Mouse (Mus musculus) lung, postnatal 0 days (tissue): Measurements from ENCODE around the gene Antxr1. TPM values are rescaled to one million over a fixed set of nuclear protein-coding genes. Genes with fewer than 3 reads are reported as not detected.
A peak's percentile ranks its signal among the peaks of the same experiment; 100 is the strongest.
"Not testable (repeated sequence)": the region's sequence is repeated elsewhere in the genome, so short reads cannot be mapped to it uniquely, and the experiment has no call there.

ENCODE experiments used
- ATAC-seq: fragments of 200-750 bp; cut with Nextera tagmentation; 2 replicates; pipeline ENCODE4 v1.8.0; 2017; ENCODE audit warnings: moderate library complexity
- DNase-seq: peaks from one replicate; pipeline ENCODE4 v3.0.0-alpha.2; 2016; ENCODE audit warnings: low spot score
- H3K27ac ChIP-seq: fragments of 300-500 bp; sonication (generic); 2 replicates; pipeline ENCODE4 v1.5.1; 2014; ENCODE audit warnings: antibody characterized with exemption, mild to moderate bottlenecking, low read length, mixed read lengths
- H3K27me3 ChIP-seq: fragments of 300-500 bp; sonication (generic); replicated peaks from 2 replicates; pipeline ENCODE4 v1.6.1; 2014; ENCODE audit warnings: low read length, mixed read lengths; ENCODE audit not compliant: insufficient read depth
- H3K36me3 ChIP-seq: fragments of 300-500 bp; sonication (generic); 2 replicates; pipeline ENCODE4 v1.6.1; 2014; ENCODE audit warnings: low read length, mixed read lengths; ENCODE audit not compliant: insufficient read depth
- H3K4me1 ChIP-seq: fragments of 300-500 bp; sonication (generic); 2 replicates; pipeline ENCODE4 v1.6.1; 2014; ENCODE audit warnings: antibody characterized with exemption, low read depth, low read length, mixed read lengths; ENCODE audit not compliant: insufficient read depth
- H3K4me2 ChIP-seq: fragments of 300-500 bp; sonication (generic); replicated peaks from 2 replicates; pipeline ENCODE4 v1.6.1; 2014; ENCODE audit warnings: low read depth, mild to moderate bottlenecking, low read length, moderate library complexity, mixed read lengths
- H3K4me3 ChIP-seq: fragments of 300-500 bp; sonication (generic); 2 replicates; pipeline ENCODE4 v1.5.1; 2014; ENCODE audit warnings: low read depth, low read length
- H3K9ac ChIP-seq: fragments of 300-500 bp; sonication (generic); replicated peaks from 2 replicates; pipeline ENCODE4 v1.6.1; 2014; ENCODE audit warnings: low read depth, mild to moderate bottlenecking
- H3K9me3 ChIP-seq: fragments of 300-500 bp; sonication (generic); 2 replicates; pipeline ENCODE4 v1.6.1; 2016; ENCODE audit warnings: low read length, mixed read lengths
- CTCF ChIP-seq: IDR thresholded peaks from 2 replicates; pipeline ENCODE4 v1.5.1; 2016; ENCODE audit warnings: antibody characterized with exemption, mild to moderate bottlenecking
- EP300 ChIP-seq: IDR thresholded peaks from 2 replicates; pipeline ENCODE4 v1.6.1; 2016; ENCODE audit warnings: antibody characterized with exemption, mild to moderate bottlenecking, control low read depth
- WGBS: fragments of 180-500 bp; shearing (Covaris S2); extraction: QIAGEN DNeasy Blood & Tissue Kit; methylation state at CpG from one replicate; pipeline ENCODE4 v1.1.7; 2014; 5-methylcytosine and 5-hydroxymethylcytosine counted together
- polyA plus RNA-seq: library from polyadenylated mRNA; unstranded; fragments of >200 nt; fragmentation: Nextera tagmentation; extraction: Ambion mirVana; gene quantifications from 2 replicates; pipeline ENCODE4 v1.2.1, GENCODE M21; 2015

The Antxr1 gene
- polyA plus RNA-seq, 1 experiment from 2014 or later, result 11.7 TPM

GRCm38 (mm10) chr6:87099671-87100296 is 235.8 kb downstream of the Antxr1 start:
- H3K9me3 ChIP-seq, result no peaks in the 10 kb centered on the region
- TF ChIP-seq EP300 (peak; percentile 69), CTCF (no peak)
- no peaks in the 10 kb centered on the region for H3K27me3 ChIP-seq
- H3K4me3 ChIP-seq, result no peak overlapping the region
- no peak overlapping the region for H3K4me2 ChIP-seq
- WGBS, result 30% methylated on average over 7 of the region's 7 CpGs
- no peaks in the 10 kb centered on the region for H3K36me3 ChIP-seq
- peaks cover 13% of the 10 kb centered on the region for H3K4me1 ChIP-seq
- peak overlapping the region; percentile 43 for H3K27ac ChIP-seq
- H3K9ac ChIP-seq, result no peak overlapping the region
- ATAC-seq, result peak; percentile 72
- DNase-seq, result peak; percentile 94

- Histone ChIP-seq H3K4me3 (no peak overlapping the region), H3K36me3 (no peaks in the 10 kb centered on the region), H3K27me3 (no peaks in the 10 kb centered on the region), H3K27ac (no peak overlapping the region), H3K9ac (no peak overlapping the region), H3K4me1 (peaks cover 13% of the 10 kb centered on the region), H3K4me2 (no peak overlapping the region), H3K9me3 (no peaks in the 10 kb centered on the region)
- WGBS, result 29% methylated on average over 3 of the region's 3 CpGs
- DNase-seq (no peak), ATAC-seq (no peak)
- TF ChIP-seq CTCF (no peak), EP300 (no peak)
Observed at GRCm38 (mm10) chr6:87099261-87099660, 236.4 kb downstream of the Antxr1 start.

- ATAC-seq, DNase-seq, H3K9me3 ChIP-seq, H3K4me2 ChIP-seq, H3K27ac ChIP-seq, H3K9ac ChIP-seq, H3K4me1 ChIP-seq, H3K27me3 ChIP-seq, H3K4me3 ChIP-seq: not testable (repeated sequence)
- H3K36me3 ChIP-seq, result peaks cover 11% of the 10 kb centered on the region; the same call in 1 of the 2 replicates
- 87% methylated on average over 8 of the region's 8 CpGs for WGBS
Observed at GRCm38 (mm10) chr6:87093631-87094030, 242.0 kb downstream of the Antxr1 start.

GRCm38 (mm10) chr6:87092476-87092875 is 243.1 kb downstream of the Antxr1 start:
- TF ChIP-seq EP300 (no peak), CTCF (no peak)
- DNase-seq (no peak), ATAC-seq (no peak)
- Histone ChIP-seq H3K4me3 (no peak overlapping the region), H3K27me3 (no peaks in the 10 kb centered on the region), H3K27ac (no peak overlapping the region), H3K4me1 (no peaks in the 10 kb centered on the region), H3K36me3 (peaks cover 18% of the 10 kb centered on the region), H3K9ac (no peak overlapping the region), H3K9me3 (no peaks in the 10 kb centered on the region), H3K4me2 (no peak overlapping the region)
- 90% methylated on average over 5 of the region's 5 CpGs for WGBS

GRCm38 (mm10) chr6:87090877-87091276 is 244.7 kb downstream of the Antxr1 start:
- Histone ChIP-seq H3K9me3 (no peaks in the 10 kb centered on the region), H3K4me3 (no peak overlapping the region), H3K27ac (no peak overlapping the region), H3K4me1 (no peaks in the 10 kb centered on the region), H3K4me2 (no peak overlapping the region), H3K36me3 (peaks cover 28% of the 10 kb centered on the region), H3K27me3 (no peaks in the 10 kb centered on the region), H3K9ac (no peak overlapping the region)
- no peak for DNase-seq
- WGBS, result 78% methylated on average over 3 of the region's 3 CpGs
- no peak for ATAC-seq
- TF ChIP-seq EP300 (no peak), CTCF (no peak)

DNA sequence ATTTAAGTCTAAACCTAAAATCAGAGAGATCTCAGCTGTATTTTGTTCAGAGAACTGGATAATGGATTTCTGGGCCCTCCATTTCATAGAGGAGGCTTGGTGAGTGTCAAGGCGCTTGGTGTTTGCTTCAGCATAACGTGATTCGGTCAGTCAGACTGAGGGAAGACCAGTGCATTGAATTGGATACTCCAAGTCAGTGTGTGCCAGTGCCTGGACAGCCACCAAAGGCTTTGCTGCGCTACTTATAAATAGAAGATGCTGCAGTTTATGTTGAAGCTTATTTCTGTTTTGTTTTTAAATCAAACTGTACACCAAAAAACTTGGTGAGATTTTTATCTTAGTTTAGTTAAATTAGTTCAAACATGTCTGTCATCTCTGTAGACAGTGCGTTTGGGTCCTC is 247.3 kb downstream of the Antxr1 start:
- H3K4me3 ChIP-seq, result no peak overlapping the region
- H3K27ac ChIP-seq, result no peak overlapping the region
- no peak overlapping the region for H3K9ac ChIP-seq
- no peaks in the 10 kb centered on the region for H3K4me1 ChIP-seq
- ATAC-seq, result no peak
- peaks cover 47% of the 10 kb centered on the region for H3K36me3 ChIP-seq
- TF ChIP-seq EP300 (no peak), CTCF (no peak)
- DNase-seq, result no peak
- 91% methylated on average over 5 of the region's 5 CpGs for WGBS
- no peaks in the 10 kb centered on the region for H3K27me3 ChIP-seq
- no peaks in the 10 kb centered on the region for H3K9me3 ChIP-seq
- H3K4me2 ChIP-seq, result no peak overlapping the region

DNA sequence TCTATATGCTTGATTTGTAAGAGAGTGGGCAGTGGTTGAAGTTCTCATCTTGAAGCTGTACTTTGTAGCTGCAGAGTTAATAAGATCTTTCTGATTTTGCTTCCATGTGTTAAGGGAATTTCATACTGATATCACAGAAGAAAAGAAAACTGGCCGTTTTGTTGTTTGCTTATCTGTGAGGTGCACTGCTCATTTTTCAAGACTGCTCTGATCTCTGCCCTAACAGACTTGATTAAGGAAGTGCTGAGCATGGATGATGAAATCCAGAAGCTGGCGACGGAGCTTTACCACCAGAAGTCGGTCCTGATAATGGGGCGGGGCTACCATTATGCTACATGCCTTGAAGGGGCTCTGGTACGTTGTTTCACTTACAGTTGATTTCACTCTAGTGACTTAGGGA is 250.6 kb downstream of the Antxr1 start:
- Histone ChIP-seq H3K9me3 (no peaks in the 10 kb centered on the region), H3K4me3 (no peak overlapping the region), H3K27ac (no peak overlapping the region), H3K36me3 (peaks cover 54% of the 10 kb centered on the region), H3K27me3 (no peaks in the 10 kb centered on the region), H3K9ac (no peak overlapping the region), H3K4me1 (no peaks in the 10 kb centered on the region), H3K4me2 (no peak overlapping the region)
- 59% methylated on average over 6 of the region's 6 CpGs for WGBS
- no peak for ATAC-seq
- DNase-seq, result peak; percentile 30
- TF ChIP-seq EP300 (no peak), CTCF (no peak)

Other genes starting within 250 kb of the Antxr1 start
- gene D6Ertd527e, start 231.1 kb downstream of the Antxr1 start, polyA plus RNA-seq, result 0.30 and 0.33 TPM in 2 replicates
- 0.11 and 0.31 TPM in 2 replicates for gene Gkn1, start 15.1 kb upstream of the Antxr1 start, polyA plus RNA-seq
- 0.20 TPM in 1 of 2 replicates, not detected in the other for gene Gkn2, start 37.5 kb upstream of the Antxr1 start, polyA plus RNA-seq
- 5.2 and 6.1 TPM in 2 replicates for gene Gkn3, start 53.1 kb upstream of the Antxr1 start, polyA plus RNA-seq
- not detected in 2 replicates for gene Bmp10, start 93.2 kb upstream of the Antxr1 start, polyA plus RNA-seq
- gene Arhgap25, start 197.4 kb upstream of the Antxr1 start, polyA plus RNA-seq, result 9.9 and 10.2 TPM in 2 replicates